Mouse (Mus musculus): ENCODE measurements around the gene Calml4.
"Not testable (repeated sequence)": the region's sequence is repeated elsewhere in the genome, so short reads cannot be mapped to it uniquely, and the experiment has no call there.

Gene Calml4

GRCm38 (mm10) chr9:62857719-62858261, at the start of gene Calml4:
Gene Calml4, plus strand, starts transcription at chr9:62858080.
- no peak for DNase-seq (ENCODE audit: low spot score in 2 of 2)

- DNase-seq (ENCODE audit: low spot score in 2 of 2) = no peak
Measured at GRCm38 (mm10) chr9:62810095-62810494, 47.8 kb upstream of the Calml4 start.

GRCm38 (mm10) chr9:62810543-62811515, 47.1 kb upstream of the Calml4 start:
- DNase-seq (ENCODE audit: low spot score in 2 of 2) = peak; percentile 70 to 80

- peak; percentile 93 to 94 for DNase-seq (ENCODE audit: low spot score in 2 of 2)
Measured at GRCm38 (mm10) chr9:62811516-62812121, 46.3 kb upstream of the Calml4 start, which contains the start of gene Fem1b. Gene Fem1b, minus strand, starts transcription at chr9:62811934.

- DNase-seq (ENCODE audit: low spot score in 2 of 2) = no peak
Measured at GRCm38 (mm10) chr9:62812216-62813049, 45.4 kb upstream of the Calml4 start.

GRCm38 (mm10) chr9:62814751-62815150, 43.1 kb upstream of the Calml4 start:
- DNase-seq (ENCODE audit: low spot score in 2 of 2) = no peak

- no peak for DNase-seq (ENCODE audit: low spot score in 2 of 2)
Measured at GRCm38 (mm10) chr9:62816323-62817098, 41.4 kb upstream of the Calml4 start.

GRCm38 (mm10) chr9:62817099-62817571, 40.7 kb upstream of the Calml4 start:
- DNase-seq (ENCODE audit: low spot score in 2 of 2) = peak; percentile 58 to 79

GRCm38 (mm10) chr9:62817828-62818614, 39.9 kb upstream of the Calml4 start:
- no peak for DNase-seq (ENCODE audit: low spot score in 2 of 2)

- DNase-seq (ENCODE audit: low spot score in 2 of 2) = no peak
Measured at GRCm38 (mm10) chr9:62819494-62819893, 38.4 kb upstream of the Calml4 start.

GRCm38 (mm10) chr9:62819910-62820309, 38.0 kb upstream of the Calml4 start:
- not testable (repeated sequence) for DNase-seq (ENCODE audit: low spot score in 2 of 2)

- DNase-seq (ENCODE audit: low spot score in 2 of 2) = no peak
Measured at GRCm38 (mm10) chr9:62820829-62821228, 37.1 kb upstream of the Calml4 start.

GRCm38 (mm10) chr9:62821811-62822210, 36.1 kb upstream of the Calml4 start:
- no peak for DNase-seq (ENCODE audit: low spot score in 2 of 2)

GRCm38 (mm10) chr9:62825791-62826393, 32.0 kb upstream of the Calml4 start:
- DNase-seq (ENCODE audit: low spot score in 2 of 2) = no peak

- DNase-seq (ENCODE audit: low spot score in 2 of 2) = no peak
Measured at GRCm38 (mm10) chr9:62826456-62826855, 31.4 kb upstream of the Calml4 start.

- DNase-seq (ENCODE audit: low spot score in 2 of 2) = peak in 1 of 2 experiments; percentile 64
Measured at GRCm38 (mm10) chr9:62827939-62828652, 29.8 kb upstream of the Calml4 start.

- peak; percentile 95 to 96 for DNase-seq (ENCODE audit: low spot score in 2 of 2)
Measured at GRCm38 (mm10) chr9:62828662-62829086, 29.2 kb upstream of the Calml4 start.

GRCm38 (mm10) chr9:62829877-62830276, 28.0 kb upstream of the Calml4 start:
- DNase-seq (ENCODE audit: low spot score in 2 of 2) = no peak

- DNase-seq (ENCODE audit: low spot score in 2 of 2) = no peak
Measured at GRCm38 (mm10) chr9:62834906-62835305, 23.0 kb upstream of the Calml4 start.

Data from right cerebral cortex, postnatal 10 days (tissue).